Mouse (Mus musculus) adrenal gland, adult (tissue): ENCODE data around the gene Gpx4.

Source experiments
- DNase-seq, 2 experiments: peaks; one replicate each; pipeline ENCODE4 v3.0.0; 2022 to 2023; ENCODE audit warnings: low spot score in 1 of 2; ENCODE audit not compliant: inconsistent age in 2 of 2

Gene Gpx4

DNA sequence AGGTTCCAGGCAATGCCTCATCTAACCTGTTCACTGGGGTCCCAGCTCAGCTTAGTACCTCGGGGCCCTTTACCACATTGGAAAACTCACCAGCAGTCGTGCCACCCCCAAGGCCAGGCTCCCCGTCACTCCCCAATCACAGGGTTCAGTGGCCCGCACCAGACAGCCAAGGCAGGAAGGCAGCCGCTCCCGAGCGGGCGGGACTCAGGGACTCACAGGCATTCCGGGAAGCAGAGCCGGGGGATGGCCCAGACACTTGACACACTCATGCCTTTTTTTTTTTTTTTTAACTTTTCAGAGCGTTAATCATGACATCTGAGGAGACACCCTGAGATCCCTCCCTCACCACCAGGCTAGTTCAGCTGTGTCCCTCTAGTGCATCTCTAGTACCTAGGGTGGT, 54.0 kb downstream of the Gpx4 start:
- DNase-seq: peak; percentile 79 to 88

DNA sequence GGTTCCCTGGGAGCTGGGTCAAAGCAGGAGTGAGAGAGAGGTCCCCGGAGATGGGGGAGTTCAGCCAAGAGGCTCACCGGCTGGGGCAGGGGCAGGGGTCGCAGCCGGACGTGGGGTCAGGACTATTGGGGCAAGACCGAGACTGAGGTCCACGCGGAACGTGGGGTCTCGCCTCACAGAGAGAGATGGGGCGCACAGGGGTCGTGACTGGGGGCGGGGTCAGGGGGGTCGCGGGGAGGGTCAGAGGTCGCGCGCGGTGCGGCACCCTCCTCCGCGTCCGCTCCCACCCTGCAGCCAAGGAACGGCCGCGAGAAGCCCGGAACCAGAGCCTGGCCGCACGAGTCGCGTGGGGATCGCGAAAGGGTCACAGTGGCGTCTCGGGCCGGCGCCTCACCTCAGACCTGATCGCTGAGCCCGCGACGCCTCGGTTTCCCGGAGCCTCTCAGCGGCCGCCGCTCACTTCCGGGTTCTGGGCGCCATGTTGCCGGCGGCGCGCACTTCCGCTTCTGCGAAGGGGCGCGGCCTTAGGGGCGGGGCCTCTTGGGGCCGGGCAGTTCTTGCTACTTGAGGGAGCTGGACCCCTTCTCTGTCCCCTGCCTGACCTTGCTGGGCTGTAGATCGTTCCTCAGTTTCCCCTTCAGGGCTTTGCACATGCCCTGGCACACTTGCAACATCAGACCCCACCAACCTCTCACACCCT, 55.4 kb downstream of the Gpx4 start:
- peak; percentile 90 to 94 for DNase-seq

DNA sequence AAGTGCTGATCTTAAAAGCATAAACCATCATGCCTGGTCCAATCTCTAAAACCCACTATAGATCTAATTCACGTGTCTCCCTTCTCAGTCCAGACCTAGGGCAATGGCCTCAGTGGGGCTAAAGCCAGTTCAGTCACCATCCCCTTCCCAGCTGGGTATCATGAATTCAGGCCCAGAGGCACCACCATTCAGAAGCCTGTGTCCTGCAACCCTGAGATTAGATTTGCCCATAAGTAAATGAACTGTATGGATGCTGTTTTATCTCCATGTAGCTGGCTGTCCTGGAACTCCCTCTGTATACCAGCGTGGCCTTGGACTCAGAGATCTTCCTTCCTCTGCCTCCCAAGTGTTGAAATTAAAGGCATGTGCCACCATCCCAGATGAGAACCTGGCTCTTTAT, 56.1 kb downstream of the Gpx4 start:
- no peak for DNase-seq

DNA sequence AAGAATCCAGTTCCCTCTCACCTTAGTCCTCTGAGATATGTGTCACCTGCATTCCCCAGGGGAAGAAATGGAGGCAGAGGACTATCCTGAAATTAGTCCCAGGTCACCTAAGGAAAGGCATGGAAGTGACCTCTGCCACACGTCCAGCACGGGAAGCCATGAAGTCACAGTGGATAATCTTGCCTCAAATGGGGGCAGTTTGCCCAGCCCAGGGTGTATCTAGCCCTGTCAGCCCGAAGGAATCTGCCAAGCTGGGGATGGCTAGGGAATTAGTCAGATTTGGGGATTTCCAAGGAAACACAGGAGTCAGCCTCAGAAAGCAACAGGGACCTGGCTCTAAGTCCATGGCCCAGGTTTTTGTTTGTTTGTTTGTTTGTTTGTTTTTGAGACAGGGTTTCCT, 57.2 kb downstream of the Gpx4 start:
- DNase-seq: peak; percentile 65 to 73

DNA sequence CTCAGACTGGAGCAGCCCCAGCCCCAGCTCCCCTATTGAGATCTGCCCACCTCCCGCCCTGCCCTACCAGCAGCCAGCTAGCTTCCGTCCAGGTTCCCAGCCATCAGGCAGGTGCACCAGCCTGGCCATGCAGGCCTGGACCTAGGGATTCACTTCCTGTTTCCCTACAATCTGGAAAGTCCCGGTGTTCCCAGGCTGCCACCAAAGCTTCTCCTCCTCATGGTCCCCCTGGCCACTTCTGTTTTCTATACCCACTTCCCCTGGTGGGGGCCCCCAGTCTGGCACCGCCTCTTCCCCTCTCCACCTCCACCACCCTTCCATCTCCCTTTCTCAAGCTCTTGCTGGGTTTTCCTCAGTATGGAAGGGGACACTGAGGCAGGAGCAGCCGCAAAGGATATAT, 58.5 kb downstream of the Gpx4 start, which contains the start of gene Sbno2:
Gene Sbno2 (minus strand): TSS at position 112 of the 400 bp plus-strand sequence.
- DNase-seq: no peak

DNA sequence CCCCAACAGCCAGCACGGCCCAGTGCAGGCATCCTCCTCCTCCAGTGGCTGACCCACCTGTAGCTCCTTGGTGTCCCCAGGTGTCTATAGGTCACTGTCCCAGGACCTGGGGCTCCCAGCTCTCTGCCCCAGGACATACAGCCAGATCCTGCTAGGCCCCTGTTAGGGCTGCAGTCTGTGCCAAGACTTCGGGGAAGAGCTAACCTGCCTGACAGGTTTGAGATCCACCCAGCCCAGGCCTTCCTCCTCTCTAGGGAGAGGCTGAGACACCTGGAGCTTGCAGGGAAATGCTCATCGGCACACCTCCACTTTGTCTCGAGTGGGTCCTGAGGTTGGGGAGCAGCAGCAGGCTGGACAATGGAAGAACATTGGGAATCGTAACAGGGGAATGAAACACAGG, 59.0 kb downstream of the Gpx4 start:
- no peak for DNase-seq
